Mouse (Mus musculus) erythroblast, embryonic 14.5 days (primary cell): ENCODE data around the gene Nup54.

Source experiments
- GATA1 ChIP-seq: IDR thresholded peaks from 2 replicates; pipeline ENCODE4 v1.6.1; 2012; ENCODE audit warnings: low read length, inconsistent platforms, mixed read lengths
- TAL1 ChIP-seq: IDR thresholded peaks from 3 replicates; pipeline ENCODE4 v1.6.1; 2012; ENCODE audit warnings: low read length, inconsistent platforms, mixed read lengths

DNA sequence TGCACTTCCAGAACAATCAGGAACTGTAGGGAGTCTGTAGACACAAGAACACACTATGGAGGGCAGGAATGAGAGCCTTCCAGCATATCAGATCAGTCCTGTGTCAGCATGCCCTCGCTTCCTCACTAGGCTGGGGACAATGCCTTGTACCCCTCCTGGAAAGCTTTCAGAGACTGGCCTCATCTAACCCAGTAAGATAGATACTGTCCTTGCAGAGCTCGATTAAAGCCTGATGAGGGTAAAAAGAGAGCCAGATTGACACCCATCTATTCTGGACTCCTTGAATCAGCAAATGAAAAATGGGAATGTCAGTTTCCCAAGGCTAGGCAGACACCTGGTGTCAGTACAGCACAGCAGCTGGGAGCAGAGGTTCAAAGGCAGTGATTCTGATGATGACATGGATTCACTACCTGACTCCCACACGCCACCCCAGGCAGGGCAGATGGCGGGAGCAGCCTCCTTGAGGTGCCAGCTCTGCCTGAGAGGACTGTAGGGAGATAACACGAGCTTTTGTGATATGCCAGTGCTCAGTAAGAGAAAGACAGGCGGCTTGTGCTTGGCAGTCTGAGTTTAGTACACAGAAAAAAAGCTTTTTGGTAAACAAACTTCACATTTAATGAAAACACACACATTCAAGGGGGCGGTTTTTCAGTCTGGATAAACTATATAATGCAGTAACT lies 23.4 kb downstream of the Nup54 start:
- TF ChIP-seq TAL1 (no peak), GATA1 (no peak)
